In genomic region chr14:50062733-50063104, GRCm38 (mm10) we compare ENCODE assay signal across 8 mouse cellular contexts. TPM values are rescaled to one million over a fixed set of nuclear protein-coding genes. Genes with fewer than 3 reads are reported as not detected.
DNase-seq lines count a peak whose midpoint lies in the region; ATAC-seq lines count a peak whose summit lies in the region.

No protein-coding gene starts in this region.

- H3K4me1 ChIP-seq in lung, embryonic 16.5 days (replicated peaks; ENCODE audit: control insufficient read depth, insufficient read depth, low read length) = no peaks in the 10 kb centered on the region; the same call in 1 of the 2 replicates
- peaks cover 5% of the 10 kb centered on the region for H3K4me1 ChIP-seq in forebrain, embryonic 16.5 days (replicated peaks; ENCODE audit: control insufficient read depth, insufficient read depth, low read length)
- no peaks in the 10 kb centered on the region for H3K4me1 ChIP-seq in limb, embryonic 12.5 days (replicated peaks)
- H3K4me1 ChIP-seq in neural tube, embryonic 15.5 days = peaks cover 7% of the 10 kb centered on the region

- H3K36me3 ChIP-seq in lung, embryonic 16.5 days (ENCODE audit: control insufficient read depth, insufficient read depth, low read length) = no peaks in the 10 kb centered on the region
- H3K36me3 ChIP-seq in forebrain, embryonic 16.5 days (ENCODE audit: control insufficient read depth, insufficient read depth) = no peaks in the 10 kb centered on the region
- peaks cover 12% of the 10 kb centered on the region for H3K36me3 ChIP-seq in limb, embryonic 12.5 days
- H3K36me3 ChIP-seq in neural tube, embryonic 15.5 days = no peaks in the 10 kb centered on the region

- H3K27ac ChIP-seq in lung, embryonic 16.5 days (ENCODE audit: low read length) = 0 out of 2 replicates have a peak overlapping the region, but pooled peaks have one; percentile 73
- peak overlapping the region; percentile 72; the same call in 1 of the 2 replicates for H3K27ac ChIP-seq in forebrain, embryonic 16.5 days (ENCODE audit: low read length)
- peak overlapping the region; percentile 97; the same call in 1 of the 2 replicates for H3K27ac ChIP-seq in limb, embryonic 12.5 days
- H3K27ac ChIP-seq in neural tube, embryonic 15.5 days (replicated peaks) = peak overlapping the region; percentile 89

- peak; percentile 24; the same call in 1 of the 2 replicates for ATAC-seq in lung, embryonic 16.5 days (ENCODE audit: low read depth)
- ATAC-seq in forebrain, embryonic 16.5 days = peak; percentile 59
- peak; percentile 35; the same call in 1 of the 2 replicates for ATAC-seq in limb, embryonic 12.5 days (ENCODE audit: insufficient number of reproducible peaks, insufficient read depth, low FRiP score, low TSS enrichment, low read depth)
- ATAC-seq in neural tube, embryonic 15.5 days (ENCODE audit: low FRiP score) = peak; percentile 72

- peak overlapping the region; percentile 72; the same call in 1 of the 2 replicates for H3K9ac ChIP-seq in lung, embryonic 16.5 days (ENCODE audit: low read length)
- peak overlapping the region; percentile 68 for H3K9ac ChIP-seq in forebrain, embryonic 16.5 days (replicated peaks; ENCODE audit: low read depth, low read length)
- no peak overlapping the region for H3K9ac ChIP-seq in limb, embryonic 12.5 days (replicated peaks)
- H3K9ac ChIP-seq in neural tube, embryonic 15.5 days (replicated peaks) = peak overlapping the region; percentile 65

- H3K4me3 ChIP-seq in lung, embryonic 16.5 days (ENCODE audit: low read length) = peak overlapping the region; percentile 77
- peak overlapping the region; percentile 90 for H3K4me3 ChIP-seq in forebrain, embryonic 16.5 days (replicated peaks; ENCODE audit: low read length)
- peak overlapping the region; percentile 66 for H3K4me3 ChIP-seq in limb, embryonic 12.5 days (replicated peaks)
- H3K4me3 ChIP-seq in neural tube, embryonic 15.5 days (replicated peaks) = peak overlapping the region; percentile 90

- peak overlapping the region; percentile 92 for H3K4me2 ChIP-seq in lung, embryonic 16.5 days (ENCODE audit: low read depth, low read length)
- H3K4me2 ChIP-seq in forebrain, embryonic 16.5 days (ENCODE audit: low read length) = peak overlapping the region; percentile 71
- H3K4me2 ChIP-seq in limb, embryonic 12.5 days = peak overlapping the region; percentile 70
- peak overlapping the region; percentile 87 for H3K4me2 ChIP-seq in neural tube, embryonic 15.5 days

- no peak for DNase-seq in lung, postnatal 10 days
- DNase-seq in thymus, postnatal 10 days (ENCODE audit: low spot score in 2 of 2) = no peak
- DNase-seq in lung, postnatal 25 days (ENCODE audit: low spot score) = no peak
- DNase-seq in right cerebral cortex, adult 18-20 months = no peak

- H3K27me3 ChIP-seq in lung, embryonic 16.5 days (ENCODE audit: control insufficient read depth, insufficient read depth, low read depth, low read length) = no peaks in the 10 kb centered on the region
- H3K27me3 ChIP-seq in forebrain, embryonic 16.5 days (replicated peaks; ENCODE audit: control insufficient read depth, insufficient read depth, low read length) = no peaks in the 10 kb centered on the region
- no peaks in the 10 kb centered on the region for H3K27me3 ChIP-seq in limb, embryonic 12.5 days
- 0 out of 2 replicates have a peak, but pooled peaks cover 9% of the 10 kb centered on the region for H3K27me3 ChIP-seq in neural tube, embryonic 15.5 days (replicated peaks)

- no peaks in the 10 kb centered on the region for H3K9me3 ChIP-seq in lung, embryonic 16.5 days (ENCODE audit: control insufficient read depth, low read length)
- no peaks in the 10 kb centered on the region for H3K9me3 ChIP-seq in forebrain, embryonic 16.5 days (ENCODE audit: control insufficient read depth, low read length)
- no peaks in the 10 kb centered on the region for H3K9me3 ChIP-seq in limb, embryonic 12.5 days
- no peaks in the 10 kb centered on the region for H3K9me3 ChIP-seq in neural tube, embryonic 15.5 days (replicated peaks)

- WGBS in lung, embryonic 16.5 days = under 1% methylated on average over 4 of the region's 4 CpGs
- 0% methylated on average over 4 of the region's 4 CpGs for WGBS in forebrain, embryonic 16.5 days
- WGBS in limb, embryonic 12.5 days = 1% methylated on average over 4 of the region's 4 CpGs
- 1% methylated on average over 4 of the region's 4 CpGs for WGBS in neural tube, embryonic 15.5 days

RNA-seq across cellular contexts. Expression of gene Olfr725, which starts 22.5 kb away (rescaled TPM):
- polyA plus RNA-seq in lung, embryonic 16.5 days (2015; fragmentation: Nextera tagmentation; extraction: Ambion mirVana) = not detected in 2 replicates
- polyA plus RNA-seq in forebrain, embryonic 16.5 days (2015; fragmentation: Nextera tagmentation; extraction: Ambion mirVana) = not detected in 2 replicates
- polyA plus RNA-seq in limb, embryonic 12.5 days (2016; fragmentation: Nextera tagmentation; extraction: Ambion mirVana) = not detected in 2 replicates
- not detected in 2 replicates for polyA plus RNA-seq in neural tube, embryonic 15.5 days (2015; fragmentation: Nextera tagmentation; extraction: Ambion mirVana)

RNA-seq across cellular contexts. Expression of gene Olfr726, which starts 28.0 kb away (rescaled TPM):
- not detected in 2 replicates for polyA plus RNA-seq in lung, embryonic 16.5 days (2015; fragmentation: Nextera tagmentation; extraction: Ambion mirVana)
- not detected in 2 replicates for polyA plus RNA-seq in forebrain, embryonic 16.5 days (2015; fragmentation: Nextera tagmentation; extraction: Ambion mirVana)
- not detected in 2 replicates for polyA plus RNA-seq in limb, embryonic 12.5 days (2016; fragmentation: Nextera tagmentation; extraction: Ambion mirVana)
- not detected in 2 replicates for polyA plus RNA-seq in neural tube, embryonic 15.5 days (2015; fragmentation: Nextera tagmentation; extraction: Ambion mirVana)
